8 mouse cellular contexts compared by ENCODE assay signal in the genomic region with DNA sequence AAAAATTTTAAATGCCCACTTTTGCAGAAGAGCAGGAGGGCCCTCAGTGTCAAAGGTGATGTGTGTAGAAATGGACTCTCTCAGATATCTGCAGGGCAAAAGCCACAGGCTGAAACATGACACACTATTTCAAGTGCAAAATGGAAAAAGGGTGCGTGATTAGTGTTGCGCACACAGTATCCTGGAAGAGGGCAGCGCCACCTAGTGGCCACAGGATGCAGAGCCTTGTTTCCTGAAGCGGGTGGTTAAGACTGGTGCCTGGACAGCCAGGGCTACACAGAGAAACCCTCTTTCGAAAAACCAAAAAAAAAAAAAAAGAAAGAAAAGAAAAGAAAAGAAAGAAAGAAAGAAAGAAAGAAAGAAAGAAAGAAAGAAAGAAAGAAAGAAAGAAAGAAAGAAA. TPM values are rescaled to one million over a fixed set of nuclear protein-coding genes. Genes with fewer than 3 reads are reported as not detected.
DNase-seq lines count a peak whose midpoint lies in the region; ATAC-seq and TF ChIP-seq lines count a peak whose summit lies in the region.

No protein-coding gene starts in this region.

- H3K27ac ChIP-seq in cerebellum, adult 2 months (ENCODE audit: insufficient read depth, low read length): no peak overlapping the region
- no peak overlapping the region for H3K27ac ChIP-seq in hindbrain, postnatal 0 days

- TF ChIP-seq CTCF in cerebellum, adult 2 months (IDR thresholded peaks at IDR 0.05; ENCODE audit: borderline replicate concordance, insufficient read depth, low read depth, low read length): peak; percentile 94
- peak; percentile 93 for TF ChIP-seq CTCF in hindbrain, postnatal 0 days (IDR thresholded peaks at IDR 0.05; ENCODE audit: low read depth)

- no peaks in the 10 kb centered on the region for H3K4me1 ChIP-seq in cerebellum, adult 2 months (ENCODE audit: control insufficient read depth, insufficient read depth, low read length)
- H3K4me1 ChIP-seq in hindbrain, postnatal 0 days (ENCODE audit: insufficient read depth, low read length): no peaks in the 10 kb centered on the region
- H3K4me1 ChIP-seq in megakaryocyte, embryonic 14.5 days: peaks cover 12% of the 10 kb centered on the region

- no peak overlapping the region for H3K9ac ChIP-seq in hindbrain, postnatal 0 days (replicated peaks; ENCODE audit: low read length)

- WGBS in cerebellum, adult 2 months: 1% methylated on average over 5 of the region's 5 CpGs
- 8% methylated on average over 5 of the region's 5 CpGs for WGBS in hindbrain, postnatal 0 days

- no peaks in the 10 kb centered on the region for H3K27me3 ChIP-seq in cerebellum, adult 2 months (ENCODE audit: control insufficient read depth, insufficient read depth, low read length)
- H3K27me3 ChIP-seq in hindbrain, postnatal 0 days (ENCODE audit: insufficient read depth, low read length): no peaks in the 10 kb centered on the region
- H3K27me3 ChIP-seq in megakaryocyte, embryonic 14.5 days (replicated peaks): peaks cover 37% of the 10 kb centered on the region

- no peaks in the 10 kb centered on the region for H3K36me3 ChIP-seq in hindbrain, postnatal 0 days (ENCODE audit: insufficient read depth, low read length)
- no peaks in the 10 kb centered on the region for H3K36me3 ChIP-seq in megakaryocyte, embryonic 14.5 days (replicated peaks; ENCODE audit: low read length)

- peak; percentile 81 for DNase-seq in Muller cell, postnatal 12 days (ENCODE audit: inconsistent ontology term)
- peak; percentile 65 to 79 for DNase-seq in cerebellum, adult 2 months
- peak; percentile 94 for DNase-seq in hindbrain, postnatal 0 days (ENCODE audit: low spot score)
- DNase-seq in left cerebral cortex, adult 11 months (ENCODE audit: low spot score): peak; percentile 57
- peak; percentile 85 to 91 for DNase-seq in right cerebral cortex, postnatal 10 days (ENCODE audit: low spot score in 2 of 2)
- peak; percentile 47 for DNase-seq in urinary bladder, postnatal 10 days (ENCODE audit: low spot score)

- no peak for TF ChIP-seq POLR2A in cerebellum, adult 2 months (IDR thresholded peaks at IDR 0.05; ENCODE audit: borderline replicate concordance, insufficient read depth, low read length)

- peak; percentile 89 for ATAC-seq in frontal cortex, adult (ENCODE audit: low TSS enrichment)
- ATAC-seq in hindbrain, postnatal 0 days: peak; percentile 92

- H3K9me3 ChIP-seq in hindbrain, postnatal 0 days (ENCODE audit: low read length): no peaks in the 10 kb centered on the region
- H3K9me3 ChIP-seq in megakaryocyte, embryonic 14.5 days: peaks cover 8% of the 10 kb centered on the region

- no peak overlapping the region for H3K4me2 ChIP-seq in hindbrain, postnatal 0 days (ENCODE audit: low read depth, low read length)

- H3K4me3 ChIP-seq in cerebellum, adult 2 months (replicated peaks; ENCODE audit: insufficient read depth, low read depth, low read length): no peak overlapping the region
- no peak overlapping the region for H3K4me3 ChIP-seq in hindbrain, postnatal 0 days (ENCODE audit: low read length)
- peak overlapping the region; percentile 10 for H3K4me3 ChIP-seq in megakaryocyte, embryonic 14.5 days (replicated peaks)

RNA-seq across cellular contexts. Expression of gene Vwa3a, which starts 15.6 kb away (rescaled TPM):
- polyA plus RNA-seq in cerebellum, adult 2 months (2012; rRNA removed): 1.4 and 2.1 TPM in 2 replicates
- 2.4 and 2.6 TPM in 2 replicates for total RNA-seq in hindbrain, postnatal 0 days (2014; rRNA removed)
- 1.6 and 1.8 TPM in 2 replicates for polyA plus RNA-seq in hindbrain, postnatal 0 days (2015; fragmentation: Nextera tagmentation; extraction: Ambion mirVana)
- not detected in 2 replicates for polyA plus RNA-seq in megakaryocyte, embryonic 14.5 days (2012; ENCODE audit: insufficient read depth, low replicate concordance)

RNA-seq across cellular contexts. Expression of gene Gm5737, which starts 57.5 kb away (rescaled TPM):
- 0.08 TPM in 1 of 2 replicates, not detected in the other for polyA plus RNA-seq in cerebellum, adult 2 months (2012; rRNA removed)
- total RNA-seq in hindbrain, postnatal 0 days (2014; rRNA removed): 0.58 TPM in 1 of 2 replicates, not detected in the other
- 0.11 and 0.14 TPM in 2 replicates for polyA plus RNA-seq in hindbrain, postnatal 0 days (2015; fragmentation: Nextera tagmentation; extraction: Ambion mirVana)
- polyA plus RNA-seq in megakaryocyte, embryonic 14.5 days (2012; ENCODE audit: insufficient read depth, low replicate concordance): not detected in 2 replicates
